Mouse (Mus musculus) forebrain, embryonic 15.5 days (tissue): ENCODE data around the gene Bckdk. TPM values are rescaled to one million over a fixed set of nuclear protein-coding genes. Genes with fewer than 3 reads are reported as not detected.
"Not testable (repeated sequence)": the region's sequence is repeated elsewhere in the genome, so short reads cannot be mapped to it uniquely, and the experiment has no call there.

Source experiments
- ATAC-seq: fragments of 200-750 bp; cut with Nextera tagmentation; replicated peaks from 2 replicates; pipeline ENCODE4 v1.8.0; 2017; ENCODE audit warnings: mild to moderate bottlenecking, moderate TSS enrichment, moderate library complexity
- H3K27ac ChIP-seq: fragments of 300-500 bp; sonication (generic); replicated peaks from 2 replicates; pipeline ENCODE4 v1.5.1; 2015; ENCODE audit warnings: mild to moderate bottlenecking, inconsistent platforms
- H3K27me3 ChIP-seq: fragments of 300-500 bp; sonication (generic); 2 replicates; pipeline ENCODE4 v1.6.1; 2015; ENCODE audit warnings: inconsistent platforms
- H3K36me3 ChIP-seq: fragments of 300-500 bp; sonication (generic); 2 replicates; pipeline ENCODE4 v1.6.1; 2015; ENCODE audit warnings: mild to moderate bottlenecking, inconsistent platforms
- H3K4me1 ChIP-seq: fragments of 300-500 bp; sonication (generic); 2 replicates; pipeline ENCODE4 v1.6.1; 2015; ENCODE audit warnings: inconsistent platforms
- H3K4me2 ChIP-seq: fragments of 300-500 bp; sonication (generic); replicated peaks from 2 replicates; pipeline ENCODE4 v1.6.1; 2015; ENCODE audit warnings: mild to moderate bottlenecking, inconsistent platforms
- H3K4me3 ChIP-seq: fragments of 300-500 bp; sonication (generic); 2 replicates; pipeline ENCODE4 v1.5.1; 2015; ENCODE audit warnings: mild to moderate bottlenecking, inconsistent platforms
- H3K9ac ChIP-seq: fragments of 300-500 bp; sonication (generic); replicated peaks from 2 replicates; pipeline ENCODE4 v1.6.1; 2015; ENCODE audit warnings: mild to moderate bottlenecking, inconsistent platforms
- H3K9me3 ChIP-seq: fragments of 300-500 bp; sonication (generic); 2 replicates; pipeline ENCODE4 v1.6.1; 2016; ENCODE audit warnings: inconsistent platforms
- WGBS: fragments of 180-500 bp; shearing (Covaris S2); methylation state at CpG from one replicate; pipeline ENCODE4 v1.1.7; 2015; ENCODE audit warnings: mixed read lengths; 5-methylcytosine and 5-hydroxymethylcytosine counted together
- polyA plus RNA-seq: library from polyadenylated mRNA; unstranded; fragments of >200 nt; fragmentation: Nextera tagmentation; extraction: Ambion mirVana; gene quantifications from 2 replicates; pipeline ENCODE4 v1.2.1, GENCODE M21; 2015

Gene Bckdk
- polyA plus RNA-seq, 1 experiment from 2014 or later: 84.3 TPM

DNA sequence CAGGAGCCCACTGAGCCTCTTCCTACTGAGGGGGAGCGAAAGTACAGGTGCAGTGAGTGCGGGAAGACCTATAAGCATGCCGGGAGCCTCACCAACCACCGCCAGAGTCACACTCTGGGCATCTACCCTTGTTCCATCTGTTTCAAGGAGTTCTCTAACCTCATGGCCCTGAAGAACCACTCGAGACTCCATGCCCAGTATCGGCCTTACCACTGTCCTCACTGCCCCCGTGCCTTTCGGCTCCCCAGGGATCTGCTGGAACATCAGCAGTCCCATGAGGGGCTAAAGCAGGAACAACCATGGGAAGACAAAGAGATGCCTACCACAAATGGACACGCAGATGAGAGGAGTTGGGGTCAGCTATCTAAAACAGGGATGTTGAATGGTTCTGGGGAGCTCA lies 24.6 kb upstream of the Bckdk start:
- WGBS: 95% methylated on average over 9 of the region's 9 CpGs
- no peaks in the 10 kb centered on the region for H3K9me3 ChIP-seq
- H3K36me3 ChIP-seq: peaks cover 60% of the 10 kb centered on the region
- no peak overlapping the region for H3K9ac ChIP-seq
- peaks cover 30% of the 10 kb centered on the region for H3K4me1 ChIP-seq
- no peak overlapping the region for H3K4me3 ChIP-seq
- no peak for ATAC-seq
- H3K4me2 ChIP-seq: no peak overlapping the region
- H3K27ac ChIP-seq: no peak overlapping the region
- no peaks in the 10 kb centered on the region for H3K27me3 ChIP-seq

DNA sequence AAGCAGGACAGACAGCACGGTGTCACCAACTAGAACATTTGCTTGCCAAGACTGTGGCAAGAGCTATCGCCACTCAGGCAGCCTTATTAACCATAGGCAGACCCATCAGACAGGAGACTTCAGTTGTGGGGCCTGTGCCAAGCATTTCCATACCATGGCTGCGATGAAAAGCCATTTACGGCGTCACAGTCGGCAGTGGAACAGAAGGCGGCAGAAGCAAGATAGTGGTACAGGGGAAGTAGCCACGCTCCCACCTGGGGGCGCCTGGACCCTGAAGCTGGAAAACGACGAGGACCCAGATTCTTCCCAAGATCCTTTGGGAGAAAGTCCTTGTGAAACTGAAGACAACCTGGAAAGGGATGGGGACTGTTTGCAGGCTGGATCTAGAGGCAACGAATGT lies 23.5 kb upstream of the Bckdk start:
- no peak for ATAC-seq
- Histone ChIP-seq H3K36me3 (peaks cover 69% of the 10 kb centered on the region), H3K4me2 (no peak overlapping the region), H3K4me3 (no peak overlapping the region), H3K9ac (no peak overlapping the region), H3K27me3 (no peaks in the 10 kb centered on the region), H3K4me1 (peaks cover 30% of the 10 kb centered on the region), H3K27ac (no peak overlapping the region), H3K9me3 (no peaks in the 10 kb centered on the region)
- WGBS: 88% methylated on average over 12 of the region's 12 CpGs

DNA sequence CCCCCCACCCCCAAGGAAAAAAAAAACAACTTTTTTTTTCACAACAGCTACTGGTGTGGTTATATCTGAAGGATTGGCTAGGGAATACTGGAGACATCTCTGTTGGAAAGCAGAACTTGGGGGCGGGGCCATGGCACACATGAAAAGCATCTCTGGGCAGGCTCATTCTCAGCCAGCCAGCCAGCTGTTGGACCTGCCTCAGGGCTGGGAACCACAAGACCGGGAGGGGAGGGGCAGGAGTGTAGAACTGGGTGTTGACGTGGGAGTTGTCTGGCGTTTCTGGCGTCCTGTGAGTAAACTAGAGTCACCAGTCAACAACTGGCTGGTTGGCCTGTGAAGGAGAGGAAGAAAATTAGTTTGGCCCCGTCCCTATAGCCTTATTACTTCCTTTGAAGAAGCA lies 17.9 kb upstream of the Bckdk start:
- H3K4me2 ChIP-seq: no peak overlapping the region
- no peak overlapping the region for H3K9ac ChIP-seq
- H3K36me3 ChIP-seq: peaks cover 93% of the 10 kb centered on the region
- H3K4me1 ChIP-seq: peaks cover 25% of the 10 kb centered on the region
- no peak overlapping the region for H3K4me3 ChIP-seq
- no peak for ATAC-seq
- no peaks in the 10 kb centered on the region for H3K27me3 ChIP-seq
- no peaks in the 10 kb centered on the region for H3K9me3 ChIP-seq
- no peak overlapping the region for H3K27ac ChIP-seq
- WGBS: 72% methylated on average over 6 of the region's 6 CpGs

DNA sequence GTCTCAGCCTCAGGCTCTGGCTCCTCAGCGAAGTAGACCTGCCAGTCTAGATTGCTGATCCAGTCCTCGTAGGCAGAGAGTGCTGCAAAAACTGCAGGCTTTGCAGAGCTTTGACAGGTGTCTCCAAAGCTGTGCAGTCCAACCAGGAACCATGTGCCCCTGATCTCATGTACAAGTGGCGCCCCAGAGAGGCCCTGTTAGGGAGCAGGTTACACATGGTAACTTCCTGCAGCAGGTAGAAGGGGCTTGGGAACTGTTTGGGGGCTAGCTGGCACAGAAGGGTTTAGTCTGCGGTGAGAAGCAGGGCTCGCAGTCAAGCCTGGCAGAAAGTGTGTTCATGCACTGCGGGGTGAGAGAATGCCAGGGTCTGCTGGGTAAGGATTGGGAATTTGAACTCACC lies 17.3 kb upstream of the Bckdk start:
- Histone ChIP-seq H3K4me1 (peaks cover 25% of the 10 kb centered on the region), H3K9ac (no peak overlapping the region), H3K27ac (no peak overlapping the region), H3K4me3 (no peak overlapping the region), H3K27me3 (no peaks in the 10 kb centered on the region), H3K9me3 (no peaks in the 10 kb centered on the region), H3K4me2 (no peak overlapping the region), H3K36me3 (peaks cover 87% of the 10 kb centered on the region)
- 96% methylated on average over 6 of the region's 6 CpGs for WGBS
- no peak for ATAC-seq

DNA sequence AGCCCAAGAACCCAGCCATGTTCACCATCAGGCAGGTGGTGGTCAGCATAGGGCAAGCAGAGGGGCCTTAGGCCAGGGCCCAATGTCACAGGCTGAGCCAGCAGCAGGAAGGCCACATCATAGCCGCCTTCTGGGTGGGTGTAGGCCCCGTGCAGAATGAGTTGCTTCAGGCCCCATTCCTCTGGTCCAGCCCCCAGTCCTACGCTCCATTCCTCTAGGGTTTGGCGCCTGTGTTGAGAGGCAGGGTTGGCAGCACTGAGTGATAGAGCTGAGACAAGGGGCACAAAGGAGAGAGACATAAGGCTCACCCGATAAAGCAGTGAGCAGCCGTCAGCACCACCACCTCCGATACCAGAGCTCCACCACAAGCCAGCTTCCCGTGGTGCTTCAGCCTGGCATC lies 16.7 kb upstream of the Bckdk start:
- Histone ChIP-seq H3K9me3 (no peaks in the 10 kb centered on the region), H3K4me3 (no peak overlapping the region), H3K27ac (no peak overlapping the region), H3K4me1 (peaks cover 25% of the 10 kb centered on the region), H3K27me3 (no peaks in the 10 kb centered on the region), H3K4me2 (no peak overlapping the region), H3K36me3 (peaks cover 84% of the 10 kb centered on the region), H3K9ac (no peak overlapping the region)
- ATAC-seq: no peak
- WGBS: 86% methylated on average over 8 of the region's 8 CpGs

DNA sequence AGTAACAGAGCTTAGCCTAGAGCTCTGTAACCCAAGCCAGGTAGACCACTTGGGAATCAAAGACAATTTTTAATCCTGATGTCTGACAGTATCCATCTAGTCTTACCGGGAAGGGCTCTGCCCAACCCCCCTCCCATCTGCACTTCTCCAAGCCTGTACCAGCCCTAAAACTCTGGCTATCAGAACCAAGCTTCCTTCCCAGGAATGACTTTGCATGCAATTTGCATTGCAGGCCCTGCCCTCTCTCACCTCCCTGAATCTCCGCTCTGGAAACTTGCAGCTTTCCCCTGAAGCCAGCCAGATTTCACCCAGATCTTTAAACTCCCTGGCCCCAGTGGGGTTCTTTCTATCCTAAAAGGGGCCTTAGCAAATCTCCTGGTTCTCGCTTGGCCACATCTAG lies 16.1 kb upstream of the Bckdk start:
- Histone ChIP-seq H3K4me1 (peaks cover 21% of the 10 kb centered on the region), H3K4me2 (no peak overlapping the region), H3K36me3 (peaks cover 78% of the 10 kb centered on the region), H3K27me3 (no peaks in the 10 kb centered on the region), H3K27ac (no peak overlapping the region), H3K9me3 (no peaks in the 10 kb centered on the region), H3K9ac (no peak overlapping the region), H3K4me3 (no peak overlapping the region)
- WGBS: 79% methylated on average over 3 of the region's 3 CpGs
- no peak for ATAC-seq

DNA sequence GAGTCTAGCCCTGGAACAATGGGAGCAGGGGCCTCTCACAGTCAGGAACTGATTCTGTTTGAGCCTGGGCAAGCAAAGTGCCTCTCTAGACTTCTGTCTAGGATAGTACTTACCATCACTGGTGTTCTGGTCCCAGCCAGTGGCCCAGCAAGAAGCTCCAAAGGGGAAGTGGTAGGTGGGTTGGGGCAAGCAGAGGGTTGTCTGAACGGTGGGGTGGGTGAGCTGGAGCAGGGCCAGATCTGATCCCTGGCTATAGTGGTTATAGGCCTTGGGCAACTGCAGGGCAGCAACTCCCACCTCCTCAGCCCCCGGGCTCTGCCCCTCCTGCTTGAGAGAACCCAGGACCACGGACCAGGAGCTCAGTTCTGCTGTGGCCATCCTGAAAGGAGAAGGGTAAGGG lies 15.1 kb upstream of the Bckdk start:
- H3K27ac ChIP-seq: no peak overlapping the region
- peaks cover 73% of the 10 kb centered on the region for H3K36me3 ChIP-seq
- 67% methylated on average over 3 of the region's 3 CpGs for WGBS
- H3K4me3 ChIP-seq: no peak overlapping the region
- H3K27me3 ChIP-seq: no peaks in the 10 kb centered on the region
- H3K9ac ChIP-seq: no peak overlapping the region
- H3K4me1 ChIP-seq: peaks cover 12% of the 10 kb centered on the region
- ATAC-seq: no peak
- H3K4me2 ChIP-seq: no peak overlapping the region
- H3K9me3 ChIP-seq: no peaks in the 10 kb centered on the region

DNA sequence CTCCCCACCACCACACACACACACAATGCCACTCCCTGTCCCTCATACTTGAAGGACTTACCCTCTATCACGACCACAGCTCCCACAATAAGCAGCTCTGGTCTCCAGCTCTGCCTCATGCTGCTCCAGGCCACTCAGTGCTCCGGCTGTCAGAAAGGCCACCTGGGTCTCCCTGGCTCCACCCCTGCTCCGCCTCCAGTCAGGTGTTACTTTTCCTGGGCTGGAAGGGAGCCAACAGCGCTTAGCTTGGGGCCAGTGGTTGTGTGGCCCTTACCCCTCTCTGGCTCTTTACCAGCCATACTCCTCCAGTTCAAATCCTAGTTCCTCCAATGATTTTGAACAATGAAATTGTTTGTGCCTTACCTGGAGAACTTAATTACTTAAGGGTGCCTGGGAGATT lies 13.1 kb upstream of the Bckdk start, which contains the start of gene Prss53:
Gene Prss53, minus strand, starts transcription at position 173 of the 400 bp plus-strand sequence.
- ATAC-seq: no peak
- Histone ChIP-seq H3K27ac (no peak within 1 kb of the TSS), H3K36me3 (peaks cover 56% of the 10 kb centered on the region), H3K27me3 (no peaks in the 10 kb centered on the region), H3K4me3 (no peak within 1 kb of the TSS), H3K9me3 (no peaks in the 10 kb centered on the region), H3K9ac (no peak within 1 kb of the TSS), H3K4me2 (no peak within 1 kb of the TSS), H3K4me1 (peaks cover 12% of the 10 kb centered on the region)
- WGBS: 40% methylated on average over 4 of the region's 4 CpGs

DNA sequence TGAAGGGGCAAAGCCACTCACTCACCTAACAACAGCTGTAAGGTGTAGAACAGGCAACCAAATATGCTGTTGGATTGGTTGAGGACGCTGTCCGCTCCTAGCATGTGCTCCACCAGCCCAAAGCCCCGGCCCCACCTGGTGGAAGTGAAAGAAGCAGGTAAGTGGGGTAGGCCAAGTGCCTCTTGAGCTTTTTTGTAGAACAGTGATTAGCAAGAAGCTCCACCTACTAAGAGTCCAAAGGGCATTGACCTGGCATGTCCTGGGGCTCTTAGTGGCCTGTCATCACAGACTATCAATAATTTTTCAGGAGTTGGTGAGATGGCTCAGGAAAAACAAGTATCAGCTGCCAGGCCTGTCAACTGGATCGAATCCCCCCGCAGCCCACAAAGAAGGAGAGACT lies 9.4 kb upstream of the Bckdk start:
- Histone ChIP-seq H3K36me3 (peaks cover 20% of the 10 kb centered on the region), H3K9ac (peak overlapping the region; percentile 54), H3K27me3 (no peaks in the 10 kb centered on the region), H3K9me3 (no peaks in the 10 kb centered on the region), H3K4me3 (peak overlapping the region; percentile 62), H3K27ac (no peak overlapping the region), H3K4me1 (peaks cover 9% of the 10 kb centered on the region), H3K4me2 (peak overlapping the region; percentile 68)
- WGBS: 87% methylated on average over 5 of the region's 5 CpGs
- ATAC-seq: no peak

DNA sequence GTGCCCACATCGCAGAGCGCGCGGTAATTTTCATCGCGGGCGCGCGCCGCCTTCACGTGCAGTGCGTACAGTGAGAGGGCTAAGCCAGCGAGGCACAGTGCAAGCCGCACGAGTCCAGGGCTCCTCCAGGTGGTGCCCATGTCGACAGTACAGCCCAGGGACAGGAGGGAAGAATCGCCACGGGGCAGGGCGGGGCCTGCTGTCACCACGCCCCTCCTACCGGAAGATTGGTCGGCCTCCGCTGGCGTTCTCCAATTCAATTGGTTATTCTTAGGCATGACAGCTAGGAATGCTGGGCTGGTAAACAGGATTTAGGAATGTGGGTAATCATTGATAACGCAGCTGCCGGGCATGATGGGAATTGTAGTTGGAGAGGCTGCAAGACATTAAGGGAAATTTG lies 8.4 kb upstream of the Bckdk start, which contains the start of the genes Gm21974 and Vkorc1:
Gene Gm21974, minus strand, starts transcription at position 13 of the 400 bp plus-strand sequence.
Gene Vkorc1, minus strand, starts transcription at position 176 of the 400 bp plus-strand sequence.
- H3K4me2 ChIP-seq: peak within 1 kb of the TSS; percentile 68
- no peaks in the 10 kb centered on the region for H3K9me3 ChIP-seq
- peaks cover 9% of the 10 kb centered on the region for H3K4me1 ChIP-seq
- peak within 1 kb of the TSS; percentile 62 for H3K4me3 ChIP-seq
- H3K27me3 ChIP-seq: no peaks in the 10 kb centered on the region
- 0 out of 2 replicates have a peak, but pooled peaks cover 12% of the 10 kb centered on the region for H3K36me3 ChIP-seq
- 0% methylated on average over 26 of the region's 26 CpGs for WGBS
- ATAC-seq: peak; percentile 98
- peak within 1 kb of the TSS; percentile 76 for H3K27ac ChIP-seq
- peak within 1 kb of the TSS; percentile 54 for H3K9ac ChIP-seq

DNA sequence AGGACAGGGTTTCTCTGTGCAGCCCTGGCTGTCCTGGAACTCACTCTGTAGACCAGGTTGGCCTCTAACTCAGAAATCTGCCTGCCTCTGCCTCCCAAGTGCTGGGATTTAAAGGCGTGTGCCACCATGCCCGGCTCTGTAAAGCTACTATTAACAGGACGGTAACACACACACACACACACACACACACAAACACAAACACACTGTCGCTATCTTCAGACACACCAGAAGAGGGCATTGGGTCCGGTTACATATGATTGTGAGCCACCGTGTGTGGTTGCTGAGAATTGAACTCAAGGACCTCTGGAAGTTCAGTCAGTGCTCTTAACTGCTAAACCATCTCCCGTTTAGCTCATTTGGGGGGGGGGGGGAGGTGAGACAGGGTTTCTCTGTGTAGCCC lies 8.0 kb upstream of the Bckdk start:
- H3K9ac ChIP-seq, ATAC-seq, H3K36me3 ChIP-seq, H3K4me1 ChIP-seq, H3K9me3 ChIP-seq, H3K27me3 ChIP-seq: not testable (repeated sequence)
- Histone ChIP-seq H3K27ac (peak overlapping the region; percentile 35; the same call in 1 of the 2 replicates), H3K4me2 (peak overlapping the region; percentile 68; the same call in 1 of the 2 replicates), H3K4me3 (peak overlapping the region; percentile 62)
- 62% methylated on average over 7 of the region's 7 CpGs for WGBS

DNA sequence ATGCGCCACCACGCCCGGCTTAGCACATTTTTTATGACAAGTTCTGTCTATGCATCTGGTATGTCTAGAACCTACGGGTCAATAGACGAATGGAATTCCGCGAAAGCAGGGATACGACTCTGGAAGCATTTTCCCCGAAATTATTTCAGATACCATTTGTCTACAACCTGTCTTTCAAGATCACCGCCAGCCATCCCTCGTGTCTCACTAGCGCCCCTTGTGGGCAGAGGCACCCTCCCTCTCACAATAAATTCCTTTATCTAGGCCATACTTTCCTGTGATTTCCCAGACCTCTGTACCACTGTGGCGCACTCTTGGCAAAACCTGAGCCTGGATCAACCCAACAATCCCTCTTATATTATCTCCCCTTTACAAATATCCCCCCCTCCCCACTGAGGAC lies 7.5 kb upstream of the Bckdk start:
- Histone ChIP-seq H3K36me3 (0 out of 2 replicates have a peak, but pooled peaks cover 8% of the 10 kb centered on the region), H3K4me3 (no peak overlapping the region), H3K27me3 (no peaks in the 10 kb centered on the region), H3K4me1 (peaks cover 9% of the 10 kb centered on the region), H3K9ac (no peak overlapping the region), H3K9me3 (no peaks in the 10 kb centered on the region), H3K4me2 (no peak overlapping the region), H3K27ac (no peak overlapping the region)
- no peak for ATAC-seq
- 60% methylated on average over 13 of the region's 13 CpGs for WGBS

DNA sequence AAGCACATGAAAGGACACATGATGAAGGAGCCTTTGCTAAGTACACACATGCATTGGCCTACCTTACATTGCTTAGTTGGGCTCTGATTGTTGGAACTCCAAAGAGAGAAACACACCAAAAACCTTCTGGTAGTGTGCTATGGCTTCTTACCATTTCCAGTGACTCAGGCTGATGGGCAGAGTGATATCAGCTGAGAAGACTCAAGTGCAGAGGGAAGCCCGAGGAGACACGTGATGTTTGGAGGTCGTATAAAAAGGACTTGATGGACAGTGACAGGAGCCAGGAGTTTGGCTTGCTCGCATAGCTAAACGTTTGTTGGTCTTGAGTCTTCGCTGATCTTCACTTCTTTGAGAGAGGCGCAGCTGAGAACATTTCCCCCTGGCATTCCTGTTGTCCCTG lies 6.3 kb upstream of the Bckdk start:
- no peak for ATAC-seq
- no peak overlapping the region for H3K4me3 ChIP-seq
- H3K27me3 ChIP-seq: no peaks in the 10 kb centered on the region
- H3K27ac ChIP-seq: no peak overlapping the region
- peaks cover 9% of the 10 kb centered on the region for H3K4me1 ChIP-seq
- H3K9ac ChIP-seq: no peak overlapping the region
- 0 out of 2 replicates have a peak, but pooled peaks cover 5% of the 10 kb centered on the region for H3K36me3 ChIP-seq
- H3K4me2 ChIP-seq: no peak overlapping the region
- 91% methylated on average over 7 of the region's 7 CpGs for WGBS
- H3K9me3 ChIP-seq: no peaks in the 10 kb centered on the region
